Mouse (Mus musculus): ENCODE data around the gene Cfap36.
A peak's percentile ranks its signal among the peaks of the same experiment; 100 is the strongest.

The Cfap36 gene

DNA sequence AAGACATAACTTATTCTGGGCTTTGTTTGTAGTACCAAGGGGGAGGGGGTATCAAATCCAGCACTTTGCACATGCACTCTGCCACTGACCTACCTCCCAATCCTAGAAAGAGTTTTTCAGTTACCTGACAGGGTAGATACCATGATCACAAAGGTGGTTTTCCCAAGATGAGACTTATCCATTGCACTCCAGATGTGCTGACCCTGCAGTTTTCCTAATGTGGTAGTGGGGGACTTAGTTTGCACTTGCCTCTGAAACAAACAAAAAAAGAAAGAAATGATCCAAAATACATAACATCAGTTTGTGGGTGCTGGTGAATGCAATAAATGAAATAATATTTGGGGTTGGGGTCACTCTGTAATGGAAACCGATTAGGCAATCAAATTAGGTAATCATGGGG lies 67.9 kb downstream of the Cfap36 start:
- DNase-seq = no peak

DNA sequence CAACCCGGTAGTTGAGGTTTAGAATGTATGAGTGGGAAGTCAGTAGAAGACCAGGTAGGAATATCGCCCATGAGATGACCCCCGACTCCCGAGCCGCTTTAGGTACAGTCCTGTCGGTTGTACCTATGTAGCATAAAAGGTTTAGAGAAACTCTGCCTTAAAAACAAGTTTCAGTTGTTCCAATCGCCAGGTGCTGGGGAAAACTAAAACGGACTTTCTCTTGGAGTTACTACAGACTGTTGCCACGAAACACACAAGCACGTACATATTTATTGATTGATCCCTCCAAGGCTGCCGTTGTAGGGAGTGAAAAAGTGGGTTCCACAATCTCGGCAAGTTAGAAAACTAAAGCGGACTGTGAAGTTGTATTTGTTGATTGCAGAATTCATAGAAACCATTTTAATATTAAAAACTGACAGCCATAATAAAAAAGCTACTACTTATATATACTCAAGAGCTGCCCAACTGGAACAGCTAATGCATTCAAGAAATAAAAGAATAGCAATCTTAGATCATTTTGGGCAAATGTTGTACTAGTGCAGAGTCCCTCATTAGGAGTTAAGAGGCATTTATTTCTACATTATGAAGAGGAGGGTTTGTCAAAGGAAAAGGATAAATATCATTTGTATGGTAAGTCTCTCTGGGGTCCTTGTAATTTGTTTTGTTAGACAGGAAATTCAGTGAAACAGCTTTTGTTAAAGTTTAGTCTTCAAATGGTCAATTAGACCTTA lies 73.3 kb downstream of the Cfap36 start:
- no peak for DNase-seq

DNA sequence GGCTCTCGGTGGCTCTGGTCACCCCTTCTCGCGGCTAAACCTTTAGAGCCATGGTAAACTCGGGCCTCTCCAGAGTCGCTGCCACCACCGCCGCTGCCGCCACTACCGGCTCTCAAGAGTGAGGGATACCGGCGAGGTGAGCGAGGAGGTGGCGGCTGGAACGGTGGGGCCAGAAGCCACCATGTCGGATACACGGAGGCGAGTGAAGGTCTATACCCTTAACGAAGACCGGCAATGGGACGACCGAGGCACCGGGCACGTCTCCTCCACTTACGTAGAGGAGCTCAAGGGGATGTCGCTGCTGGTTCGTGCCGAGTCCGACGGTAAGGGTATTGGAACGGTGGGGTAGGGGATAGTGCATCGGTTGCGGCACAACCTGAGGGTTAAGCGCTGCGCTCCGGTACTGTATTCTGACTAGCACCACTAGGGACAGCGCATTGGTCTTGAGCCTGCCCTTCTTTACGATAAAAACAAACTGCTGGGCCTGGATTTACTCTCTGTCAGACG lies 74.0 kb downstream of the Cfap36 start:
- DNase-seq = no peak

DNA sequence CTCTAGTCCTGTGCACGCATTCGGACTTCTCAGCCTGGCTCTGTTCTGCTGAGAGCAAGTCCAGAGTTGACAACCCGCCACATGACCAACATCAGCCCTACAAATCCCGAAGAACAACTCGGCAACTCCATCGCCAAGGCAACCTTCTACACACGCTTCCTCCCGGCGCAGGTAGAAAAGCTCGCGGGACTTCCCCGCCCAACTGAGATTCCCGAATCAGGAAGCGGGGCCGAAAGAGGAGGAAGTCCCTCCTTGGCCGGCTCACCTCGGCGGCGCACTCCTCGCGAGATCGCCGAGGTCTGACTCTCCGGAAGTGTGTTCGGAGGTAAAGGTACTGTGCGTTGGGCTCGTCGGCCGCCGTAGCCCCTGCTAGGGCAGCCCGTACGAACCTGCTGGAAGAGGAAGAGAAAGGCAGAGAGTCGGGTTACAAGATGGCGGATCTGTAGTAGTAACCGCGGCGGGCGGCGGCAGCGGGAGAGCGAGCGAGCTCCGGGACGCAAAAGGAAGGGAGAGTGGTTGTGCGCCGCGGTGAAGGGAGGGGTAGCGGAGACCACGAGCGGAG lies 74.6 kb downstream of the Cfap36 start, which contains the start of gene Ppp4r3b:
Ppp4r3b (plus strand) TSS at position 328 of the 562 bp plus-strand sequence.
- peak; percentile 98 to 99 for DNase-seq

DNA sequence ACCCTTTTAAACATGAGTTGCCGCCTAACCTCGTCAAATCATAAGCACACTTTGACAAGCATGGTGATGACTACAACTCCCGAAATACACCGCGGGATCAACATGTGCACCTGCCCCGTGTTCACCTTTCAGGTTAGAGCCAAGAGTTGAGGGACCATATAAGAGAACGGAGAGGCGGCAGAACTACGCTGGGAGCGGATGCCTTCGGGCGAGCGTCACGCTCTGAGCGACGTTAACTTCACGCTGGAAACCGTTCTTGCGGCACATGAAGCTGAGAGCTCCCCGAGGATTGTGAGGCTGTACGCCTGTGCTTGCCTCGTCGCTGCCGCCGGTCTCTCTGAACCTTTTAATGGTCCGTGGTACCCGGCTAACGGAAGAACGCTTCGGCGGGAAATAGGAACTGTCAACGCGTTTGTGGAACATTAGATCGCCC lies 75.2 kb downstream of the Cfap36 start:
- peak; percentile 36 to 52 for DNase-seq
